Mouse (Mus musculus) hindbrain, postnatal 0 days (tissue): ENCODE results near the gene Gucy2g. TPM values are rescaled to one million over a fixed set of nuclear protein-coding genes. Genes with fewer than 3 reads are reported as not detected.
"Not testable (repeated sequence)": the region's sequence is repeated elsewhere in the genome, so short reads cannot be mapped to it uniquely, and the experiment has no call there.

ENCODE experiments used
- ATAC-seq: fragments of 200-750 bp; cut with Nextera tagmentation; 2 replicates; pipeline ENCODE4 v1.8.0; 2017; ENCODE audit warnings: mild to moderate bottlenecking, moderate TSS enrichment, moderate library complexity
- DNase-seq: peaks from one replicate; pipeline ENCODE4 v3.0.0-alpha.2; 2015; ENCODE audit warnings: low spot score
- H3K27ac ChIP-seq: fragments of 300-500 bp; sonication (generic); 2 replicates; pipeline ENCODE4 v1.5.1; 2014; ENCODE audit warnings: mild to moderate bottlenecking
- H3K27me3 ChIP-seq: fragments of 300-500 bp; sonication (generic); 2 replicates; pipeline ENCODE4 v1.6.1; 2014; ENCODE audit warnings: low read length, mixed read lengths; ENCODE audit not compliant: insufficient read depth
- H3K36me3 ChIP-seq: fragments of 300-500 bp; sonication (generic); 2 replicates; pipeline ENCODE4 v1.6.1; 2014; ENCODE audit warnings: low read length, mixed read lengths; ENCODE audit not compliant: insufficient read depth
- H3K4me1 ChIP-seq: fragments of 300-500 bp; sonication (generic); 2 replicates; pipeline ENCODE4 v1.6.1; 2014; ENCODE audit warnings: antibody characterized with exemption, low read length, mixed read lengths; ENCODE audit not compliant: insufficient read depth
- H3K4me2 ChIP-seq: fragments of 300-500 bp; sonication (generic); 2 replicates; pipeline ENCODE4 v1.6.1; 2014; ENCODE audit warnings: low read depth, mild to moderate bottlenecking, low read length, moderate library complexity, mixed read lengths
- H3K4me3 ChIP-seq: fragments of 300-500 bp; sonication (generic); 2 replicates; pipeline ENCODE4 v1.5.1; 2014; ENCODE audit warnings: low read length
- H3K9ac ChIP-seq: fragments of 300-500 bp; sonication (generic); replicated peaks from 2 replicates; pipeline ENCODE4 v1.6.1; 2014; ENCODE audit warnings: mild to moderate bottlenecking, low read length, moderate library complexity, mixed read lengths
- H3K9me3 ChIP-seq: fragments of 300-500 bp; sonication (generic); 2 replicates; pipeline ENCODE4 v1.6.1; 2016; ENCODE audit warnings: low read length, mixed read lengths
- CTCF ChIP-seq: IDR thresholded peaks from 2 replicates; pipeline ENCODE4 v1.5.1; 2016; ENCODE audit warnings: antibody characterized with exemption, control low read depth, low read depth
- WGBS: fragments of 180-500 bp; shearing (Covaris S2); extraction: QIAGEN DNeasy Blood & Tissue Kit; methylation state at CpG from one replicate; pipeline ENCODE4 v1.1.7; 2014; 5-methylcytosine and 5-hydroxymethylcytosine counted together
- microRNA-seq, 2 experiments: library from miRNA; unstranded; fragments of <30 nt; microRNA quantifications; one replicate each; pipeline ENCODE4; 2016
- polyA plus RNA-seq: library from polyadenylated mRNA; unstranded; fragments of >200 nt; fragmentation: Nextera tagmentation; extraction: Ambion mirVana; gene quantifications from 2 replicates; pipeline ENCODE4 v1.2.1, GENCODE M21; 2015
- total RNA-seq: library from RNA; depleted of rRNA; stranded (reverse); fragments of >200 nt; gene quantifications from 2 replicates; pipeline ENCODE4 v1.2.3, GENCODE M21; 2014; rRNA removed

The Gucy2g gene
- total and polyA plus RNA-seq, 2 experiments from 2014 or later = 0.09 TPM; not detected in 1

- H3K4me1 ChIP-seq = no peaks in the 10 kb centered on the region
- no peak for ATAC-seq
- no peak overlapping the region for H3K9ac ChIP-seq
- H3K4me2 ChIP-seq = no peak overlapping the region
- no peak overlapping the region for H3K4me3 ChIP-seq
- H3K36me3 ChIP-seq = no peaks in the 10 kb centered on the region
- H3K27ac ChIP-seq = no peak overlapping the region
- no peak for TF ChIP-seq CTCF
- 82% methylated on average over 6 of the region's 6 CpGs for WGBS
- no peak for DNase-seq
- no peaks in the 10 kb centered on the region for H3K27me3 ChIP-seq
- 0 out of 2 replicates have a peak, but pooled peaks cover 3% of the 10 kb centered on the region for H3K9me3 ChIP-seq
Observed at GRCm38 (mm10) chr19:55159826-55160225, 81.2 kb downstream of the Gucy2g start.

DNA sequence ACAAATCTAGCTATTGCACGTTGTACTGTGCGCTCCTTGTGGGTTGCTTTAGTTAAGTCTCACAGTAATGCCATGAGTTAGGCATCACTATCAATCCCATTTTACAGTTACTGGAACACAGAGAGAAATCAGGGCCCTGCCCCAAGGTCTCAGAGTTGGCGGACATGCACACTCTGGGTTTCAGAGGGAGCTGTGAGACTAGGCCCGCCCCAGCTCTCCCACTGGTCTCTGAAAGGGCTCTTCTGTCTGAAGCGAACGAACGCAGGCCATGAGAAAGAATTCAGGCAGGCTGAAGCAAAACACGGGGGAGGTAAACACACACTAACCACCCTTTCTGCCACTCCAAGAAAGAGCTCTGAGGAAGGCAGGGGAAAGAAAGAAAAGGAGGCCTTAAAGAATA lies 82.4 kb downstream of the Gucy2g start:
- TF ChIP-seq CTCF = no peak
- 50% methylated on average over 8 of the region's 8 CpGs for WGBS
- no peaks in the 10 kb centered on the region for H3K27me3 ChIP-seq
- DNase-seq = no peak
- no peaks in the 10 kb centered on the region for H3K4me1 ChIP-seq
- H3K4me3 ChIP-seq = no peak overlapping the region
- ATAC-seq = no peak
- H3K36me3 ChIP-seq = no peaks in the 10 kb centered on the region
- H3K9ac ChIP-seq = no peak overlapping the region
- 0 out of 2 replicates have a peak, but pooled peaks cover 3% of the 10 kb centered on the region for H3K9me3 ChIP-seq
- H3K4me2 ChIP-seq = no peak overlapping the region
- no peak overlapping the region; the same call in 1 of the 2 replicates for H3K27ac ChIP-seq

- ATAC-seq (no peak), DNase-seq (no peak)
- no peaks in the 10 kb centered on the region for H3K36me3 ChIP-seq
- no peak overlapping the region for H3K27ac ChIP-seq
- 86% methylated on average over 7 of the region's 7 CpGs for WGBS
- no peak overlapping the region for H3K9ac ChIP-seq
- H3K4me3 ChIP-seq = no peak overlapping the region
- no peaks in the 10 kb centered on the region for H3K4me1 ChIP-seq
- no peak overlapping the region for H3K4me2 ChIP-seq
- H3K9me3 ChIP-seq = no peaks in the 10 kb centered on the region
- H3K27me3 ChIP-seq = no peaks in the 10 kb centered on the region
- TF ChIP-seq CTCF = no peak
Observed at GRCm38 (mm10) chr19:55157029-55157428, 84.0 kb downstream of the Gucy2g start.

DNA sequence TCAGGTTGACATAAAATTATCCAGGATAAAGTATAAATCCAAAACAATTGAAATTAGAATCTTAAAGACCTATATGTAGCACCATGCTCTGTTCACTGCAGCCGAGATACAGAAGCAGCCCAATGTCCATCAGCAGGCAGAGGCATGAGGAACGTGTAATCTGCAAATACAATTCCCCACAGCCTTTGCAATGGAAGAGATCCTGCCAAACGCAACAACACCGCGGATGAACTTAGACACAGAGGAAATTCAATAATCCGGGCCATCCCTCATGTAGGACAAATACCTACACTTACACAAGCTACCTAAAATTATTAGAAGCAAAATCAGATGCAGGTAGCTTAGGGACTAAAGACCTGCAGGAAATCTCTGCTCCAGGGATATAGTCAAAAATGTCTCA lies 88.1 kb downstream of the Gucy2g start:
- DNase-seq (no peak), ATAC-seq (no peak)
- Histone ChIP-seq H3K27me3 (no peaks in the 10 kb centered on the region), H3K36me3 (no peaks in the 10 kb centered on the region), H3K4me3 (no peak overlapping the region), H3K27ac (no peak overlapping the region), H3K9ac (no peak overlapping the region), H3K9me3 (no peaks in the 10 kb centered on the region), H3K4me2 (no peak overlapping the region), H3K4me1 (no peaks in the 10 kb centered on the region)
- TF ChIP-seq CTCF = no peak
- 93% methylated on average over 6 of the region's 6 CpGs for WGBS

DNA sequence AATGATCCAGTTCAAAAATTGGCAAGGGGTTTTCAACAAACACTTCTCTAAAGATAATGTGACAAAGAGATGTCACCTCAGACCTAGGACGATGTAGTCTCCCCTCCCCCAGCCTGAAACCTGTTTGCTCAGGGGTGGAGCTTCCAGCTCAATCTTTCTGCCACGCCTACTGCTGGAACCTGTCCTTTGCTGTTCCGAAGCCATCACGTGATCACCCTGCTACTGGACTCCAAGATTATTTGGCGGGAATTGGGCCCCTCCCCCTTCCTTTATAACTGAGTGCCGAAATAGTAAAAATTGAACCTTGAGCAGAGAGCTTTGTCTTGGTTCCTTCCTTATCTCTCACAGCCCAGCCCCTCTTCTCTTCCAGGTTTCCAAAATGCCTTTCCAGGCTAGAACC lies 88.8 kb downstream of the Gucy2g start:
- WGBS = 75% methylated on average over 5 of the region's 6 CpGs
- not testable (repeated sequence) for H3K4me3 ChIP-seq, H3K27ac ChIP-seq, DNase-seq, H3K36me3 ChIP-seq, ATAC-seq, H3K4me2 ChIP-seq, H3K4me1 ChIP-seq, H3K9me3 ChIP-seq, H3K27me3 ChIP-seq, H3K9ac ChIP-seq

GRCm38 (mm10) chr19:55149646-55150045 lies 91.4 kb downstream of the Gucy2g start:
- no peak overlapping the region for H3K27ac ChIP-seq
- no peak overlapping the region for H3K4me2 ChIP-seq
- no peaks in the 10 kb centered on the region for H3K36me3 ChIP-seq
- H3K9me3 ChIP-seq = no peaks in the 10 kb centered on the region
- 61% methylated on average over 6 of the region's 6 CpGs for WGBS
- no peak overlapping the region for H3K9ac ChIP-seq
- H3K4me1 ChIP-seq = no peaks in the 10 kb centered on the region
- TF ChIP-seq CTCF = no peak
- H3K4me3 ChIP-seq = no peak overlapping the region
- DNase-seq = no peak
- no peak for ATAC-seq
- no peaks in the 10 kb centered on the region for H3K27me3 ChIP-seq

GRCm38 (mm10) chr19:55148109-55148508 lies 92.9 kb downstream of the Gucy2g start:
- no peak for ATAC-seq
- TF ChIP-seq CTCF = no peak
- Histone ChIP-seq H3K9me3 (no peaks in the 10 kb centered on the region), H3K4me3 (no peak overlapping the region), H3K27ac (no peak overlapping the region), H3K27me3 (no peaks in the 10 kb centered on the region), H3K36me3 (no peaks in the 10 kb centered on the region), H3K4me2 (no peak overlapping the region), H3K9ac (no peak overlapping the region), H3K4me1 (no peaks in the 10 kb centered on the region)
- no peak for DNase-seq
- 86% methylated on average over 6 of the region's 6 CpGs for WGBS

Small RNA genes lying within 50 kb of the gene (microRNA-seq; reads per million reads assigned to microRNA genes)
- gene Mir6715 = 1.9 to 3.2 reads per million in 2 experiments

Other genes starting within 250 kb of the Gucy2g start
- 84.2 and 85.1 TPM in 2 replicates for gene Gpam, start 114.0 kb downstream of the Gucy2g start, total RNA-seq
- 20.7 and 20.9 TPM in 2 replicates for gene Gpam, start 114.0 kb downstream of the Gucy2g start, polyA plus RNA-seq
- gene Tectb, start 60.5 kb downstream of the Gucy2g start, total RNA-seq = 0.10 TPM in 1 of 2 replicates, not detected in the other
- gene Tectb, start 60.5 kb downstream of the Gucy2g start, polyA plus RNA-seq = 0.10 and 0.13 TPM in 2 replicates
- 12.3 and 13.2 TPM in 2 replicates for gene Acsl5, start 10.7 kb upstream of the Gucy2g start, total RNA-seq
- 15.6 and 19.1 TPM in 2 replicates for gene Acsl5, start 10.7 kb upstream of the Gucy2g start, polyA plus RNA-seq
- gene Zdhhc6, start 74.8 kb upstream of the Gucy2g start, total RNA-seq = 31.6 and 38.3 TPM in 2 replicates
- gene Zdhhc6, start 74.8 kb upstream of the Gucy2g start, polyA plus RNA-seq = 56.8 and 58.5 TPM in 2 replicates
- gene Vti1a, start 75.1 kb upstream of the Gucy2g start, total RNA-seq = 37.6 and 43.1 TPM in 2 replicates
- gene Vti1a, start 75.1 kb upstream of the Gucy2g start, polyA plus RNA-seq = 25.7 and 28.2 TPM in 2 replicates